Mouse (Mus musculus) liver, adult 2 months (tissue): ENCODE results near the gene Fsd2. TPM values are rescaled to one million over a fixed set of nuclear protein-coding genes. Genes with fewer than 3 reads are reported as not detected.

Experiments
- DNase-seq: peaks from one replicate; pipeline ENCODE4 v3.0.0-alpha.2; 2011; ENCODE audit warnings: low read depth, low spot score; ENCODE audit errors: extremely low read depth
- H3K27ac ChIP-seq: fragments of 200-500 bp; replicated peaks from 2 replicates; pipeline ENCODE4 v1.5.1; 2012; ENCODE audit warnings: low read depth, mild to moderate bottlenecking, control low read depth, inconsistent platforms, low read length; ENCODE audit not compliant: insufficient read depth
- H3K27me3 ChIP-seq: fragments of 200-500 bp; 2 replicates; pipeline ENCODE4 v1.6.1; 2012; ENCODE audit warnings: mild to moderate bottlenecking, moderate library complexity, low read length, inconsistent platforms; ENCODE audit not compliant: control insufficient read depth, insufficient read depth
- H3K36me3 ChIP-seq: fragments of 200-500 bp; 2 replicates; pipeline ENCODE4 v1.6.1; 2012; ENCODE audit warnings: low read length, inconsistent platforms; ENCODE audit not compliant: control insufficient read depth, insufficient read depth
- H3K4me1 ChIP-seq: fragments of 200-500 bp; 2 replicates; pipeline ENCODE4 v1.6.1; 2011; ENCODE audit warnings: low read length; ENCODE audit not compliant: control insufficient read depth, insufficient read depth
- H3K4me3 ChIP-seq: fragments of 200-500 bp; 2 replicates; pipeline ENCODE4 v1.5.1; 2011; ENCODE audit warnings: low read depth, mild to moderate bottlenecking, control low read depth, low read length, moderate library complexity; ENCODE audit not compliant: insufficient read depth
- H3K79me2 ChIP-seq: fragments of 200-500 bp; 2 replicates; pipeline ENCODE4 v1.6.1; 2012; ENCODE audit warnings: inconsistent platforms, mild to moderate bottlenecking, low read length, moderate library complexity; ENCODE audit not compliant: control insufficient read depth, insufficient read depth
- H3K9ac ChIP-seq: fragments of 200-500 bp; 2 replicates; pipeline ENCODE4 v1.6.1; 2012; ENCODE audit warnings: low read depth, mild to moderate bottlenecking, control low read depth, inconsistent platforms, low read length
- CTCF ChIP-seq: fragments of 200-500 bp; IDR thresholded peaks from 2 replicates; pipeline ENCODE4 v1.5.1; 2011; ENCODE audit warnings: low read depth, low read length, control low read depth
- POLR2A ChIP-seq: fragments of 200-500 bp; IDR thresholded peaks from 2 replicates; pipeline ENCODE4 v1.6.1; 2011; ENCODE audit warnings: low read length, control low read depth; ENCODE audit not compliant: insufficient read depth; ENCODE audit errors: extremely low read depth
- WGBS: fragments of 180-500 bp; shearing (Covaris S2); methylation state at CpG from one replicate; pipeline ENCODE4 v1.1.7; 2018; 5-methylcytosine and 5-hydroxymethylcytosine counted together
- polyA plus RNA-seq: library from polyadenylated mRNA; depleted of rRNA; stranded (reverse); fragments of >200 nt; gene quantifications from 2 replicates; pipeline ENCODE4 v1.2.3, GENCODE M21; 2012
- total RNA-seq: library from RNA; depleted of rRNA; stranded (reverse); fragments of >200 nt; gene quantifications from 2 replicates; pipeline ENCODE4 v1.2.3, GENCODE M21; 2014

Gene Fsd2
- total and polyA plus RNA-seq, 2 experiments = 0.04 to 0.28 TPM

DNA sequence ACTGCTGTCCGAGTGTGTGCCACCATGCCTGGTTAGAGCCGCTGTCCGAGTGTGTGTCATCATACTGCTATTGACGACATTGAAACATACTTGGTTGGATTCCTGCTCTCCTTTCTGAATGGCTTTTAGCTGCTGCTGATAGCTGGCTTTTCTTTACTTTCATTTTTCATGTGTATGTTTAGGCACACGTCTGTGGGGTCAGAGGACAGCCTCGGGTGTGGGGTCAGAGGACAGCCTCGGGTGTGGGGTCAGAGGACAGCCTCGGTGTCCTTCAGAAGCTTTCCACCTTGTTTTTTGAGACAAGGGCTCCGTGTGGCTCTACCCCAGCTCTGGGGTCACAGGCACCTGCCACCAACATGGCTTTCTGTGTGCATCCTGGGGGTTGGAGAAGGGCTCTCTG is 25.9 kb upstream of the Fsd2 start:
- Histone ChIP-seq H3K4me1 (peaks cover 36% of the 10 kb centered on the region), H3K4me3 (no peak overlapping the region), H3K27ac (peak overlapping the region; percentile 83), H3K36me3 (peaks cover 51% of the 10 kb centered on the region), H3K9ac (peak overlapping the region; percentile 26), H3K27me3 (no peaks in the 10 kb centered on the region), H3K79me2 (peaks cover 2% of the 10 kb centered on the region; the same call in 1 of the 2 replicates)
- DNase-seq = peak; percentile 85
- 12% methylated on average over 9 of the region's 9 CpGs for WGBS
- TF ChIP-seq POLR2A = no peak
- no peak for TF ChIP-seq CTCF

DNA sequence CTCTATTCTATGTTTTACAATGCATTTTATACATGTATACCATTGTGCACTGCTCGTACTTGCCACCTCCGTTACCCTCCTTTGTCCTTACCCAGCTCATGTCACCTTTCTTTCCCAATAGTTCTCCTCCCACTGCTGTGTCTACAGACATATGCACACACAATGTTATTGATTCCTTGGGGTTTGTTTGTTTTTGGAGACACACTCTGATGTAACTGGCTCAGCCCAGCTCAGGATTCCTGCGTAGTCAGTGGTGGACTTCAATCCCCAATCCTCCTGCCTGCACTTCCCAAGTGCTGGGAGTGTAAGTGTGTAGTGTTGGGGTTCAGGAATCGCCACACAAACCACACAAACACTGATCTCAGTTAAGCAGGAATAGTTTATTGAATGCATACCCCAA is 20.5 kb upstream of the Fsd2 start:
- DNase-seq = peak; percentile 99
- Histone ChIP-seq H3K9ac (peak overlapping the region; percentile 28), H3K4me1 (peaks cover 37% of the 10 kb centered on the region), H3K27ac (peak overlapping the region; percentile 93), H3K27me3 (no peaks in the 10 kb centered on the region), H3K79me2 (peaks cover 11% of the 10 kb centered on the region; the same call in 1 of the 2 replicates), H3K36me3 (peaks cover 44% of the 10 kb centered on the region), H3K4me3 (no peak overlapping the region)
- TF ChIP-seq POLR2A = no peak
- no peak for TF ChIP-seq CTCF
- WGBS = 30% methylated on average over 4 of the region's 4 CpGs

DNA sequence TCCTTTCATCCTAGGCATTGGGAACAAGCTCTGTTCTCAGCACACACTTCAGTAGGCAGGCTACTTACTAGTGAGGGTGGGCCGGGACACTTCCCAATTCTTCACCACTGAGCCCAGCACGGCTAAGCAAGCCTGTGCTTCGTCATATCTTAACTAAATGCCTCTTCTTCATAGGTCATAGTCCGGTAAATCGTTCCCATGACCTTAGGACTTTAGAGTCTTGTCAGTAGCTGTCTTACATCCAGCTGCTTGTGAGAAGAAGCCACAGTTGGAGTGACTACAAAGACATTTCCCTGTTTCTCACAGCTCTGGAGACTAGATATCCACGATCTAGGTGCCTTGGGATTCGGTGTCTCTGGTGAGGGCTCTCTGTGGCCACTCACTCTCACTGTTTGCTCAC is 18.6 kb upstream of the Fsd2 start:
- H3K36me3 ChIP-seq = peaks cover 30% of the 10 kb centered on the region
- 29% methylated on average over 7 of the region's 7 CpGs for WGBS

DNA sequence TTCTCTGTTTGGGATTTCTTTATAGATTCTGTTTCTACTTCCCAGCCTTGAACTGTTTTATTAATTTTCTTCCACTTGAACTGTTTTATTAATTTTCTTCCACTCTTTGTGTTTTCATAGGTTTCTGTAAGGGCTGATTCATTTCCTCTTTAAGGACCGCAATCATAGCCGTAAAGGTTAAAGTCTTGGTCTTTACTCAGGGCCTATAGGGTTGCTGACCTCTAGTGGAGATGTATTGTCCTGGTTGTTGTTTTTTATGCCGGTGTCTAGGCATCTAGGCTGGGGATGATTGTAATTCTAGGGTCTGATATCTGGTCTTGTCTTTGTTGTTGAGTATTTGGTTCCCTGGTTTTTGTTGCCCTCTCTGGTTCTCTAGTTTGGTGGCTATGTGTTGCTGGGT is 16.8 kb upstream of the Fsd2 start:
- Histone ChIP-seq H3K27ac (peak overlapping the region; percentile 12; the same call in 1 of the 2 replicates), H3K79me2 (peaks cover 11% of the 10 kb centered on the region; the same call in 1 of the 2 replicates), H3K4me3 (no peak overlapping the region), H3K36me3 (peaks cover 38% of the 10 kb centered on the region), H3K4me1 (peaks cover 34% of the 10 kb centered on the region), H3K9ac (no peak overlapping the region), H3K27me3 (no peaks in the 10 kb centered on the region)
- WGBS = 60% methylated on average over 3 of the region's 3 CpGs
- no peak for TF ChIP-seq CTCF
- TF ChIP-seq POLR2A = no peak
- no peak for DNase-seq

More for the DNA sequence above, 18.6 kb upstream of the Fsd2 start:
- TF ChIP-seq CTCF (no peak), POLR2A (no peak)
- no peaks in the 10 kb centered on the region for H3K27me3 ChIP-seq
- H3K9ac ChIP-seq = peak overlapping the region; percentile 13; the same call in 1 of the 2 replicates
- peak overlapping the region; percentile 94 for H3K27ac ChIP-seq
- H3K4me3 ChIP-seq = no peak overlapping the region
- peaks cover 11% of the 10 kb centered on the region; the same call in 1 of the 2 replicates for H3K79me2 ChIP-seq
- DNase-seq = peak; percentile 85
- H3K4me1 ChIP-seq = peaks cover 34% of the 10 kb centered on the region

DNA sequence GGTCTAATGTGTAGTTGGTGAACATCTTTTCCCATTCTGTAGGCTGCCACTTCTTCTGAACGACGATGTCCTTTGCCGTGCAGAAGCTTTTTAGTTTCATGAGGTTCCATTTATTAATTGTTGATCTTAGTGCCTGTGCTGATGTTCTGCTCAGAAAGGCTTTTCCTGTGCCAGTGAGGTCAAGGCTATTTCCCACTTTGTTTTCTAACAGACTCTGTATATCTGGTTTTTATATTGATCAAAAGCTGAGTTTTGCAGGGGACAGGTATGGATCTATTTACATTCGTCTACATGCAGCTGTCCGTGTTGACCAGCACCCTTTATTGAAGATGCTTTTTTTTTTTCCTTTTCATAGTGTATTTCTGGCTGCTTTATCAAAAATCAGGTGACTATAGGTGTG is 12.6 kb upstream of the Fsd2 start:
- no peaks in the 10 kb centered on the region for H3K27me3 ChIP-seq
- 27% methylated on average over 5 of the region's 5 CpGs for WGBS
- H3K36me3 ChIP-seq = peaks cover 47% of the 10 kb centered on the region
- no peak overlapping the region for H3K4me3 ChIP-seq
- DNase-seq = peak; percentile 58
- H3K9ac ChIP-seq = no peak overlapping the region
- peaks cover 34% of the 10 kb centered on the region for H3K4me1 ChIP-seq
- peaks cover 31% of the 10 kb centered on the region for H3K79me2 ChIP-seq
- peak overlapping the region; percentile 40; the same call in 1 of the 2 replicates for H3K27ac ChIP-seq
- TF ChIP-seq POLR2A = no peak
- TF ChIP-seq CTCF = no peak

DNA sequence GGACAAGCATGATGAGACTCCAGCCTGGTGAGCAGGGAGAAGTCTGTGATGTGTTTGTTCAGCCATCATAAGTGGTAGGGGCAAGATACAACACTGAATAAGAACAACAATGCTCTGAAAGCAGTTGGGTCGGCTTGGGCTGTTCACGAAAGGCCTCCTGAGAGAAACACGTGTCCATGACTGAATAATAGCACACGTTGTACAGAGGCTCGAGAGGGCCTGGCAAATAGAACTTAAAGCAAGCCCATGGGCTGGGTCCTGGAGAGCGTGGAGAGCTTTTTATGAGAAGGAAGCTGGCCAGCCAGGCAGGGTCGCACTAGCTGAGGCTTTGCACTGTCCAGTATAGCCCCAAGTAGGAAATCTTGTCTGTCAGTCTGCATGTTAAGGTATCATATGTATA is 11.7 kb upstream of the Fsd2 start:
- Histone ChIP-seq H3K27ac (no peak overlapping the region), H3K79me2 (peaks cover 33% of the 10 kb centered on the region), H3K9ac (no peak overlapping the region), H3K27me3 (no peaks in the 10 kb centered on the region), H3K4me1 (peaks cover 32% of the 10 kb centered on the region), H3K4me3 (no peak overlapping the region), H3K36me3 (peaks cover 43% of the 10 kb centered on the region)
- WGBS = 86% methylated on average over 7 of the region's 7 CpGs
- TF ChIP-seq POLR2A = no peak
- TF ChIP-seq CTCF = no peak
- DNase-seq = no peak
